Mouse (Mus musculus) bone marrow macrophage, adult 2 months (primary cell): ENCODE data around the gene Fam72a.

ENCODE experiments used
- CTCF ChIP-seq: IDR thresholded peaks from 2 replicates; pipeline ENCODE4 v1.5.1; 2012; ENCODE audit warnings: low read depth, mild to moderate bottlenecking, low read length, moderate library complexity
- POLR2A ChIP-seq: IDR thresholded peaks from 2 replicates; pipeline ENCODE4 v1.6.1; 2012; ENCODE audit warnings: mild to moderate bottlenecking, low read depth, low read length, borderline replicate concordance

GRCm38 (mm10) chr1:131511661-131512500 lies 15.8 kb upstream of the Fam72a start:
- TF ChIP-seq POLR2A: no peak
- TF ChIP-seq CTCF: no peak
